Mouse (Mus musculus) lung, adult 10 weeks (tissue): Measurements from ENCODE around the gene Slc6a13. TPM values are rescaled to one million over a fixed set of nuclear protein-coding genes. Genes with fewer than 3 reads are reported as not detected.

ENCODE experiments used
- polyA plus RNA-seq: library from polyadenylated mRNA; stranded (reverse); fragments of 350-450 nt; fragmentation: Illumina TruSeq; extraction: RNeasy Lipid Tissue Mini Kit (QIAGEN cat#74804); gene quantifications from one replicate; pipeline ENCODE4 v1.2.3, GENCODE M21; 2014; ENCODE audit warnings: low read depth, low replicate concordance; ENCODE audit not compliant: insufficient read depth

Gene Slc6a13
- 0.33 TPM for polyA plus RNA-seq

DNA sequence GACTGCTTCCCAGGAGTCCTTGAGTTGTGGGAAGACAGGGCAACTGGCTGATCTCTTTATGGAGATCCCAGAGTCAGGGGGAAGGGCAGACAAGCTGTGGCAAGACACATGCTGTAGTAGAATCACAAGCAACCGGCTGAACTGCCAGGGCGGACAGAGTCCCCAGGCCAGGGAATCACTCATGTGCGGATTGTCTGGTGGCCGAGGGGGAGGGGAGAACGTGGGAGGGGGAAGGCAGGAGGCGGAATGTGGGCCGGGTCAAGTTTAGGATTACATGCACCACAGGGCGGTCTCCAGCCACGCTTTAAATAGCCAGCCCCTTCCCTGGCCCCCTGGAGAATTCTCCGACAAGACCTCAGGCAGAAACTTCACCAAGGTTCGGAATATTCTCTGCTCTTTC lies at the start of gene Slc6a13:
Slc6a13 (plus strand) TSS at position 274 of the 400 bp plus-strand sequence.

DNA sequence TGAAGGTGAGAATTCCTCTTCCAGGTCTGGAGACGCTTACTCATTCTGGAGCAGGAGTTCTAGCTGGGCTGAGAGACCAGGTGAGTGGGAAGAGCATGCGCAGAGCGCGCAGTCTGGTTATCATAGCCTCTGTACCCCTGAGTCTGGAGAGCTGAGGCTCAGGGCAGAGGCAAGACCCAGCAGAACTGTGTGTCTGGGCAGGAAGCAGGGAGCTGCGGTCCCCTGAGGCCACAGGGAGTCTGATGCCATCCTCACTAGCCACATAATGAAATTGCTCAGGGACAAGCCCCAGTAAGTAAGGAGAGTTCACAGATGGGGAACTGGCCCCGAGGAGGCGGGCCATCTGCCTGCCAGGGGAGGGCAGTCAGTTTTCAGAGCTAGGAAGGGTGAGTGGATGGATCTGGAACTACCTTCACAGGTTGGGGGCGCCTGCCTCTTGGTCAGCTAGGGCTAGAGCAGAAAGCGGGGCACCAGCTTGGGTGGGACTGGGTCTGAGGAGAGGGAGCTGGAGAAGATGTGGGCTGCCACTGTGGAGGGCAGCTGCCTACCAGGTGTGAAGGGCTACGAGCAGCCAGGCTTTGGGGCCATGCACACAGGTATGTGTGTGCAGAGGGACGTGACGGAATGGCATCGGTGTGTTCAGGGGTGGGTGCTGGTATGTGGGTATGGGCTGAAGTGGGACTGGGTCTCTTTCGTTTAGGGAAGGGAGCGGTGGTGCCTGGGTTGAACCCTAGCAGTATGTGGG lies 43.2 kb downstream of the Slc6a13 start, which contains the start of gene Slc6a12:
Slc6a12 (plus strand) TSS at position 51 of the 745 bp plus-strand sequence.

Other genes starting within 250 kb of the Slc6a13 start
- 6.4 TPM for gene Mical3, start 169.2 kb upstream of the Slc6a13 start, polyA plus RNA-seq
- gene Pex26, start 116.6 kb upstream of the Slc6a13 start, polyA plus RNA-seq, result 5.0 TPM
- gene Tuba8, start 89.5 kb upstream of the Slc6a13 start, polyA plus RNA-seq, result 5.8 TPM
- gene Usp18, start 54.3 kb upstream of the Slc6a13 start, polyA plus RNA-seq, result 21.1 TPM
- gene Slc6a12, start 42.8 kb downstream of the Slc6a13 start, polyA plus RNA-seq, result 0.13 TPM
- gene Iqsec3, start 173.5 kb downstream of the Slc6a13 start, polyA plus RNA-seq, result not detected